Mouse (Mus musculus) megakaryocyte, embryonic 14.5 days (primary cell): ENCODE results near the gene Rasgef1b.

Source experiments
- FLI1 ChIP-seq: IDR thresholded peaks from 2 replicates; pipeline ENCODE4 v1.6.1; 2012; ENCODE audit warnings: low read length, inconsistent platforms, mixed read lengths
- GATA1 ChIP-seq: IDR thresholded peaks from 3 replicates; pipeline ENCODE4 v1.6.1; 2012; ENCODE audit warnings: mixed read lengths, low read length, inconsistent platforms, borderline replicate concordance

DNA sequence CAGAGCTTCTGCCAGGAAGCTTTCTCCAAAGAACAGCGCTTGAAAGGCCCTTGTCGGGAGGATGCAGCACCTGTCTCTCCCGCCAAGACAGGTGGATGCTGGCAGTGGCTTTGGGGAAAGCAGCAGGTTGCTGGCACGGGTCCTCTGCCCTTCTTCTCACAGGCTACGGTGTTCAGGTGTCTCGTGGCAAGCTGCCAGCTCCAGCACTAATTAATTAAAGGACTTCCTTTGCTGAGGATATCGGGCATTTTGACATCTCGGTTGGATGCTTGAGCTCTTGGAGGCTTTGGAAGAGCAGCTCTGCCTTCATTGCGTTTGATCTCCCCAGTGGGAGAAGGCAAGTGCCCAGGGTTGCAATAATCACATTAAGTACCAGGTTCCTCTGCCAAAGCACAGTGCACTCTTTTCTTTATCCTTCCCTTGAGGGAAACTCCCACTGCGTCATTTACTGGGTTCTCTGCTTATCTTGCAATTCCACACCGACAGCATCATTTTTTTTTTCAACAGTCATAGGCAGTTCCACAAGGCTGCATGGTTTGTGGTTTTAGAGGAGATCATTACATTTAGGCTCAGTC, 187.5 kb downstream of the Rasgef1b start:
- TF ChIP-seq GATA1 (no peak), FLI1 (no peak)
